Mouse (Mus musculus) common myeloid progenitor, adult 5-6 weeks (primary cell): ENCODE measurements at regions not wholly inside any gene's neighbourhood (a gene's known extent, or its start where the extent isn't known, plus 50 kb on each side); places are given as distances from the start of the nearest gene placed in this dataset.

Experiments
- ATAC-seq: replicated peaks from 2 replicates; pipeline ENCODE4 v1.8.0; 2016; ENCODE audit warnings: low read depth, mild to moderate bottlenecking, moderate TSS enrichment, inconsistent platforms; ENCODE audit not compliant: poor library complexity, severe bottlenecking

DNA sequence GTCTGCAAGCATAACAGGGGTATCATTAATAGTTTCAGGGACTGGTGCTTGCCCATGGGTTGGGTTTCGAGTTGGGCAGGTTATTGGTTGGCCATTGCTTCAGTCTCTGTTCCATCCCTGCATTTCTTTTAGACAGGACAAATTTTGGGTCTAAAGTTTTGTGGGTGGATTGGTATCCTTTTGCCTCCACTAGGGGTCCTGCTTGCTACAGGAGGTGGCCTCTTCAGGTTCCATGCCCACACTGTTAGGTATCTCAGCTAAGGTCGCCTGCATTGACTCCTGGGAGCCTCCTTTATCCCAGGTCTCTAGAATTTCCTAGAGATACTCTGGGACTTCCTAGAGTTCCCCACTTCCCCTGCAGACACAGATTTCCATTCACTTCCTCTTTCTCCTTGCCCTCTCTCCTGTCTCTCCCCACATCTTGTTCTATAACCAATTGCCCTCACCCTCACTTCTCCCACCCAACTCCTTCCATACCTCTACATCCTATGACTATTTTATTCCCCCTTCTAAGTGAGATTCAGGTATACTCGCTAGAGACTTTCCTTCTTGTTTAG, 278.2 kb downstream of the 1700017N19Rik start:
- peak; percentile 63 for ATAC-seq

DNA sequence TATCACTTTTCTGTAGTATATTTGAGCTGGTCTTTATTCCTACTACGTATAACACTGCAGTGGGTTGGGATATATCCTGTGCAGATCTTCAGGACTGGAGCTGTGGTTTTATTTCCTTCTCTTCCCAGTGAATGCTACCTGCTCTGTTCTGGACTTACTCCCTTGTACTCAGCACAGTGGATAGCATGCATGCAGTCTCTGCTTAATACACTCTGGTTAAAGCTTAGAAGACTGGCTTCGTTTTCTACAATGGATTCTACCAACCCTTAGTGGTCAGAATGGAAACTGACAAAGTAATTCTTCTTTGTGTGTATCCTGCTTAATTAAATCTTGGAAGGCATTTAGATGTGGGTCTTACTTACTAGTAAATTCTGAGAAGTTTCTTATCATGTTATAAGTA, 292.3 kb downstream of the 1700017N19Rik start:
- ATAC-seq = no peak

DNA sequence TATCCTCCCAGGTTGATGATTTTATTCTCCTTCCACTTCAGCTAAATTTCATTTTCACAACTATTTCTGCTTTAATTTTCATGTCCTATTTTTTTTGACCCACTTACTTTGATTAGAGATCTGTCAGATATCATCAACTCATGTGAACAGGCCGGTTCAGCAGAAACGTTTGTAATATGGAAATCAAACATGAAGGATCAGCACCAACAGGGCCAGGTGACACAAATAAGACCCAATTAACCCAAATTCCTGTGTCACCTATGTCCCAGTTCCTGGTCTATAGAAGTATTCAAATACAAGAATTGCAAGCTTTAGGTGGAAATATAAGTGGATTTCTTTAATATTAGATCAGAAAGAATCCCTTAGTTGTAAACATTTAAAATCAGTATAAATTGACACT, 332.7 kb downstream of the 1700017N19Rik start:
- no peak for ATAC-seq

GRCm38 (mm10) chr10:100927086-100927485, 336.8 kb downstream of the 1700017N19Rik start:
- ATAC-seq = no peak

DNA sequence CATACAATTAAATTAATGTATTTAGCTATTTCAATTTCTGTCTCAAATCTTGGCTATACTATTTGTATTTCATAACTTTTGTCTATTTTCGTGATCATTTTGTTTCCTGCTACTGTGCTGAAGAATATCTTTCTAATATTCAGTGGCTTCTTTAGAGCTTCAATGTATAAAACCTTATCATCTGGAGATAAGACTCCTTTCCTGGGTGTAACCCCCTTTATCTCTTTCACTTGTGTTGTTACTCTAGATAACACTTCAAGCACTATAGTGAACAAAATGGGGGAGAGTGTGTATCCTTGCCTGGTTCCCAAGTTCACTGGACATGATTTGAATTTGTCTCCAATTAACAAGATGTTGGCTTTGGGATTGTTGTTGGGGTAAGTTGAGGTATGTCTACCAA, 341.5 kb downstream of the 1700017N19Rik start:
- ATAC-seq = no peak

- ATAC-seq = no peak
Observed at GRCm38 (mm10) chr10:100958371-100958770, 368.1 kb downstream of the 1700017N19Rik start.

DNA sequence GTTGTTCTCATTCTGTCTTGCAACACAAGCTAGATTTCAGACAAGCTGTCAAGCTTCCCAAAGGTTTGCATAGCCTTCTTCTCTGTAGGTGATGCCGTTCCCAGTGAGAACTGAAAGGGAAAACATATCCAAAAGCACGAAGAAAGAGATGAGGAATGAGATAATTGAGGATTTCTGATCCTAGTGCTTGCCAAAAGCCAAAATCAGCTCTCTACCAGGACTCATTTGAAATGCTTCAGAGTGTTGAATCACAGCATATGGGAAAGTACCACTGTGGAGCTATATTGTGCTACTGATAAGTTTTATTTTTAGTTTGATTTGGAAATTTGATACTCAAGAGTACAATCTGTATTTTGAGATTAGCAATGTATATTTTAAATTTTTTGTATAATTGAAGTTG, 413.2 kb downstream of the 1700017N19Rik start:
- no peak for ATAC-seq

- no peak for ATAC-seq
Observed at GRCm38 (mm10) chr10:101004687-101005086, 414.4 kb downstream of the 1700017N19Rik start.

GRCm38 (mm10) chr10:101015416-101015815, 425.1 kb downstream of the 1700017N19Rik start:
- no peak for ATAC-seq

GRCm38 (mm10) chr10:101038630-101039029, 448.3 kb downstream of the 1700017N19Rik start:
- ATAC-seq = no peak

- ATAC-seq = peak; percentile 58; the same call in 1 of the 2 replicates
Observed at GRCm38 (mm10) chr10:101039034-101039433, 448.8 kb downstream of the 1700017N19Rik start.
